Mouse (Mus musculus) CH12.LX (cell line): ENCODE data around the gene Thoc3.

Experiments
- CTCF ChIP-seq, 2 experiments: IDR thresholded peaks in 1 of 2; conservative IDR thresholded peaks in 1 of 2; 2 replicates each; pipeline ENCODE4 v1.5.1; 2011 to 2012; ENCODE audit warnings: low read depth in 2 of 2, low read length in 2 of 2, improper control_type of control experiment in 1 of 2, inconsistent platforms in 1 of 2, mild to moderate bottlenecking in 1 of 2, moderate library complexity in 1 of 2
- E2F4 ChIP-seq: IDR thresholded peaks from 2 replicates; pipeline ENCODE4 v1.6.1; 2011; ENCODE audit warnings: low read depth, low read length, improper control_type of control experiment; ENCODE audit not compliant: insufficient replicate concordance
- EP300 ChIP-seq: IDR thresholded peaks from 2 replicates; pipeline ENCODE4 v1.6.1; 2011; ENCODE audit warnings: low read length, improper control_type of control experiment
- MAX ChIP-seq: IDR thresholded peaks from 2 replicates; pipeline ENCODE4 v1.6.1; 2011; ENCODE audit warnings: low read length, improper control_type of control experiment
- MEF2A ChIP-seq: IDR thresholded peaks from 2 replicates; pipeline ENCODE4 v1.6.1; 2014; ENCODE audit warnings: low read depth, mild to moderate bottlenecking, inconsistent platforms, low read length, improper control_type of control experiment, borderline replicate concordance

GRCm38 (mm10) chr13:54418781-54419327 is 49.8 kb downstream of the Thoc3 start:
- no peak for TF ChIP-seq EP300
- no peak for TF ChIP-seq CTCF (conservative IDR thresholded peaks at IDR 0.05 in 1 of 2, IDR thresholded peaks at IDR 0.05 in 1 of 2; ENCODE audit: low read depth in 2 of 2, low read length in 2 of 2)
- TF ChIP-seq MEF2A, result no peak
- no peak for TF ChIP-seq E2F4
- TF ChIP-seq MAX, result no peak
